Mouse (Mus musculus) cerebellum, adult 2 months (tissue): ENCODE results near the gene Cdkl3.

ENCODE experiments used
- CTCF ChIP-seq: fragments of 200-500 bp; IDR thresholded peaks from 2 replicates; pipeline ENCODE4 v1.5.1; 2011; ENCODE audit warnings: low read depth, mild to moderate bottlenecking, control low read depth, low read length, moderate library complexity, borderline replicate concordance; ENCODE audit not compliant: insufficient read depth
- POLR2A ChIP-seq: fragments of 200-500 bp; IDR thresholded peaks from 2 replicates; pipeline ENCODE4 v1.6.1; 2011; ENCODE audit warnings: low read length, control low read depth, borderline replicate concordance; ENCODE audit not compliant: insufficient read depth

DNA sequence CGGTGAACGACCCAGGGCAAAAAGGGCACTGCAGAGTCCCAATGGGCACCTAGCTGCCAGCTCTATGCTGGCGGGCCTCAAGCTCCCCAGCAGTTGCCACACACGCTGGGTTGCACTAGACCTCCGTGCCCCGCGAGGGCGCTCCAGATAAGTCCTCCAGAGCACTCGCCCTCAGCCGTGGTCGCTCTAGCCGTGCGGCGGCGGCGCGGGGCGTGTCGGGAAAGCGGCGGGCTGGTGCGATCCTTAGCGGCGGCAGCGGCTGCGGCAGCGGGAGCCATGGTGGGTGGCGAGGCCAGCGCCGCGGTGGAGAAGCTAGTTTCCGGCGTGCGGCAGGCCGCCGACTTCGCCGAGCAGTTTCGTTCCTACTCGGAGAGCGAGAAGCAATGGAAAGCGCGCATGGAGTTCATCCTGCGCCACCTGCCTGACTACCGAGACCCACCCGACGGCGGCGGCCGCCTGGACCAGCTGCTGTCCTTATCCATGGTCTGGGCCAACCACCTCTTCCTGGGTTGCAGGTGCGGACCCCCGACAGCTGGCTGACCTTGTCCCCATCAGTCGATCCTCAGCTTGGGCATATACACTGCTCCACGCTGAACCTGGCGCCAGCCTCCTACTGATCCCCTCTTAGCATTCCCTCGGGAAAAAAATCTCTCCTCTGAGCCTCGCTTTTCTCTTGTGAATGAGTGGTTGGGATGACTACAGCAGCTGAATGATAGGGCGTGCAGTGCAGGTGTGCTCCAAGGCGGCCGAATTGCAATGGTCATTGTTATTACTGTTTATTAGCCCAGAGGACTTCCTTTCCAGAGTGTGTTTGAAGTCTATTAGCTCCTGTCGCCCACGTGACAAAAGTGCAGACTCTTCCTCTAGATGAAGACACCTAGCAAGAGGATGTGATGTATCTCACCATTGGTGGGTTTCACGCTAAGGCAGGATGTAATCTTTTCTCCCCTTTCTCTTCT is 36.3 kb upstream of the Cdkl3 start, which contains the start of gene Cdkn2aipnl:
- TF ChIP-seq POLR2A, result peak; percentile 57; the same call in 1 of the 2 replicates
- TF ChIP-seq CTCF, result peak; percentile 87
